Mouse (Mus musculus) layer of hippocampus, adult 2 months (tissue): ENCODE data around the gene Grin2a. TPM values are rescaled to one million over a fixed set of nuclear protein-coding genes. Genes with fewer than 3 reads are reported as not detected.

Experiments
- DNase-seq, 2 experiments: peaks; one replicate each; pipeline ENCODE4 v3.0.0; 2022; ENCODE audit warnings: low spot score in 2 of 2
- H3K27ac ChIP-seq: fragments of 200-600 bp; 2 replicates; pipeline ENCODE4 v1.8.1; 2022
- H3K4me3 ChIP-seq: fragments of 200-600 bp; 2 replicates; pipeline ENCODE4 v1.8.1; 2022; ENCODE audit warnings: mild to moderate bottlenecking
- CTCF ChIP-seq: fragments of 200-600 bp; conservative IDR thresholded peaks from 2 replicates; pipeline ENCODE4 v1.8.1; 2022; ENCODE audit warnings: antibody characterized with exemption, mild to moderate bottlenecking, moderate library complexity
- total RNA-seq, 2 experiments: library from RNA; stranded (reverse); gene quantifications; 2 replicates each; pipeline ENCODE4 v1.2.3; 2021

The Grin2a gene
- total RNA-seq, 2 experiments from 2014 or later = 384 to 411 TPM

GRCm38 (mm10) chr16:9994041-9994950 lies 1.1 kb downstream of the Grin2a start:
- DNase-seq = peak in 1 of 2 experiments; percentile 58
- no peak for TF ChIP-seq CTCF
- peak overlapping the region; percentile 77 for H3K4me3 ChIP-seq
- H3K27ac ChIP-seq = peak overlapping the region; percentile 98

- Histone ChIP-seq H3K27ac (peak overlapping the region; percentile 98), H3K4me3 (peak overlapping the region; percentile 77)
- peak; percentile 69 to 73 for DNase-seq
- TF ChIP-seq CTCF = peak; percentile 83
These were observed 1.9 kb downstream of the Grin2a start for GRCm38 (mm10) chr16:9993255-9994040.

- H3K27ac ChIP-seq = peak overlapping the region; percentile 98
- DNase-seq = no peak
- no peak for TF ChIP-seq CTCF
- peak overlapping the region; percentile 77 for H3K4me3 ChIP-seq
These were observed 2.6 kb downstream of the Grin2a start for GRCm38 (mm10) chr16:9992773-9993221.

- Histone ChIP-seq H3K4me3 (peak overlapping the region; percentile 77), H3K27ac (peak overlapping the region; percentile 98)
- peak; percentile 37 for TF ChIP-seq CTCF
- DNase-seq = no peak
These were observed 3.1 kb downstream of the Grin2a start for GRCm38 (mm10) chr16:9992076-9992772.

- no peak for DNase-seq
These were observed 10.3 kb downstream of the Grin2a start for GRCm38 (mm10) chr16:9985041-9985440.

GRCm38 (mm10) chr16:9980641-9981040 lies 14.7 kb downstream of the Grin2a start:
- Histone ChIP-seq H3K4me3 (no peak overlapping the region; the same call in 1 of the 2 replicates), H3K27ac (peak overlapping the region; percentile 37)
- no peak for TF ChIP-seq CTCF
- no peak for DNase-seq

More at GRCm38 (mm10) chr16:9985041-9985440, 10.3 kb downstream of the Grin2a start:
- no peak for TF ChIP-seq CTCF
- peak overlapping the region; percentile 8; the same call in 1 of the 2 replicates for H3K4me3 ChIP-seq
- peak overlapping the region; percentile 59 for H3K27ac ChIP-seq

GRCm38 (mm10) chr16:9978173-9978572 lies 17.2 kb downstream of the Grin2a start:
- Histone ChIP-seq H3K27ac (peak overlapping the region; percentile 57; the same call in 1 of the 2 replicates), H3K4me3 (no peak overlapping the region)
- no peak for DNase-seq
- no peak for TF ChIP-seq CTCF

GRCm38 (mm10) chr16:9972705-9973104 lies 22.7 kb downstream of the Grin2a start:
- peak overlapping the region; percentile 17; the same call in 1 of the 2 replicates for H3K4me3 ChIP-seq
- H3K27ac ChIP-seq = peak overlapping the region; percentile 88
- no peak for TF ChIP-seq CTCF
- DNase-seq = peak; percentile 72 to 80

GRCm38 (mm10) chr16:9964469-9964868 lies 30.9 kb downstream of the Grin2a start:
- no peak for TF ChIP-seq CTCF
- Histone ChIP-seq H3K27ac (peak overlapping the region; percentile 24; the same call in 1 of the 2 replicates), H3K4me3 (no peak overlapping the region)
- DNase-seq = no peak

GRCm38 (mm10) chr16:9962482-9962881 lies 32.9 kb downstream of the Grin2a start:
- no peak for TF ChIP-seq CTCF
- Histone ChIP-seq H3K27ac (peak overlapping the region; percentile 25; the same call in 1 of the 2 replicates), H3K4me3 (no peak overlapping the region)
- no peak for DNase-seq

- Histone ChIP-seq H3K27ac (no peak overlapping the region), H3K4me3 (no peak overlapping the region)
- TF ChIP-seq CTCF = no peak
- no peak for DNase-seq
These were observed 36.0 kb downstream of the Grin2a start for GRCm38 (mm10) chr16:9959340-9959739.

- no peak overlapping the region for H3K4me3 ChIP-seq
- peak overlapping the region; percentile 83 for H3K27ac ChIP-seq
- DNase-seq = no peak
- no peak for TF ChIP-seq CTCF
These were observed 41.1 kb downstream of the Grin2a start for GRCm38 (mm10) chr16:9954266-9954665.
